Mouse (Mus musculus): ENCODE measurements around the gene Esrra. TPM values are rescaled to one million over a fixed set of nuclear protein-coding genes. Genes with fewer than 3 reads are reported as not detected.
"Not testable (repeated sequence)": the region's sequence is repeated elsewhere in the genome, so short reads cannot be mapped to it uniquely, and the experiment has no call there.

Esrra gene
- polyA plus RNA-seq, 1 experiment from 2014 or later, result 3.3 TPM

DNA sequence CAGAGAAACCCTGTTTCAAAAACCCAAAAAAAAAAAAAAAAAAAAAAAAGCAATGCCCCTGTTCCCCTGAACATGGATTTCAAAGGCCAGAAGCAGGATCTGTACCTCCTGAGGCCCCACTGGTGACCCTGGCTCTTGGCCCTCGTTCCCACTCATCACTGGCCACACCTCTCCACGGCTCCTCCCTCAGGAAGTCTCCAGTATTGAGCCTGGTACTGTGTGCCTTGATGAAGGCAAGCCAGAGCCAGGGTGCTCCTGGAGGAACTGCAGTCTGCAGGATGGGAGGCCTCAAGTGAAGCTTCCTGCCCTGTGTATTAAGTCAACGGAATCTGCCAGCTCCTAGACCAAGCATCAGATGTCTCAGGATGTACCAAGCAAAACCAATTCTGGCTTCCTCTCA, 15.4 kb downstream of the Esrra start:
- no peaks in the 10 kb centered on the region for H3K9me3 ChIP-seq (ENCODE audit: control insufficient read depth, low read length)
- no peak overlapping the region for H3K4me2 ChIP-seq (ENCODE audit: low read depth, severe bottlenecking)
- no peak for DNase-seq (ENCODE audit: low spot score)
- H3K36me3 ChIP-seq (ENCODE audit: control insufficient read depth, insufficient read depth, low read length), result peaks cover 3% of the 10 kb centered on the region; the same call in 1 of the 2 replicates
- H3K27me3 ChIP-seq (ENCODE audit: control insufficient read depth, insufficient read depth, low read length), result no peaks in the 10 kb centered on the region
- no peak overlapping the region for H3K4me3 ChIP-seq (ENCODE audit: low read depth, low read length)
- no peak overlapping the region for H3K9ac ChIP-seq (ENCODE audit: low read length)
- WGBS, result 93% methylated on average over 3 of the region's 3 CpGs
- ATAC-seq (ENCODE audit: insufficient number of reproducible peaks, low FRiP score, low TSS enrichment, low read depth), result no peak
- peaks cover 11% of the 10 kb centered on the region; the same call in 1 of the 2 replicates for H3K4me1 ChIP-seq (ENCODE audit: control insufficient read depth, insufficient read depth, low read length)
- no peak overlapping the region for H3K27ac ChIP-seq (replicated peaks; ENCODE audit: low read depth, low read length)

DNA sequence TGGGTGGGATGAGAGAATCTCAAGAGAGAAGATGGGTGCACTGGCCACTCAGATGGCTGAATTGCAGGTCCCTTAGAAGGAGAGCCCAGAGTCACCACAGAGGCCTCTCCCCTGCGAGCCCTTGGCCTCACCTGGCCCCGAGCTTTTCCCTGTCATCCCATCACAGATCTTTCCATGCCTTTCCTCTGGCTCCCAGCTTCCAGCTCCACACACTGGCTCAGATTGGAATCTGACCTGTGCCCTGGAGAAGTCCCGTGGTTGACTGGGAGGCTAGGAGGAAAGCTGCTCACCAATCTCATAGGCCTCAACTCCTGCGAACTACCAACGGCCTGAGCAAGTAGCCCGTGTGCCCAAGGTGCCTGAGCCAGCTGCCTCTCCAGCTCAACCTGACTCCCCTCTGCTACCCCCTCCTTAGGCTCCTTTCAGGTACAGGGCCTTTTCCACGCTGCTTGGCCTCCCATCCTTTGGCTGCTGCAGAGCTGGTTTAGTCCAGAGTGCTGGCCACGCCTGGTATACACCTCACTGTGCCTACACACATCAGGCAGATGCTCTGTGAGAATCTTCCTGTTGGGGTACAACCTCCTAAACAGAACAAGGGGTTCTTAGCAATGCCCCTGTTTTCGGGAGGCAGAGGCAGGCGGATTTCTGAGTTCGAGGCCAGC, 16.0 kb downstream of the Esrra start:
- no peak for DNase-seq (ENCODE audit: low spot score)
- H3K4me1 ChIP-seq (ENCODE audit: control insufficient read depth, insufficient read depth, low read length), result peaks cover 7% of the 10 kb centered on the region; the same call in 1 of the 2 replicates
- H3K36me3 ChIP-seq (ENCODE audit: control insufficient read depth, insufficient read depth, low read length), result peaks cover 3% of the 10 kb centered on the region; the same call in 1 of the 2 replicates
- no peak overlapping the region for H3K4me2 ChIP-seq (ENCODE audit: low read depth, severe bottlenecking)
- H3K9me3 ChIP-seq (ENCODE audit: control insufficient read depth, low read length), result no peaks in the 10 kb centered on the region
- no peak for ATAC-seq (ENCODE audit: insufficient number of reproducible peaks, low FRiP score, low TSS enrichment, low read depth)
- no peak overlapping the region for H3K27ac ChIP-seq (replicated peaks; ENCODE audit: low read depth, low read length)
- H3K27me3 ChIP-seq (ENCODE audit: control insufficient read depth, insufficient read depth, low read length), result no peaks in the 10 kb centered on the region
- H3K9ac ChIP-seq (ENCODE audit: low read length), result no peak overlapping the region
- 88% methylated on average over 11 of the region's 11 CpGs for WGBS
- H3K4me3 ChIP-seq (ENCODE audit: low read depth, low read length), result no peak overlapping the region

DNA sequence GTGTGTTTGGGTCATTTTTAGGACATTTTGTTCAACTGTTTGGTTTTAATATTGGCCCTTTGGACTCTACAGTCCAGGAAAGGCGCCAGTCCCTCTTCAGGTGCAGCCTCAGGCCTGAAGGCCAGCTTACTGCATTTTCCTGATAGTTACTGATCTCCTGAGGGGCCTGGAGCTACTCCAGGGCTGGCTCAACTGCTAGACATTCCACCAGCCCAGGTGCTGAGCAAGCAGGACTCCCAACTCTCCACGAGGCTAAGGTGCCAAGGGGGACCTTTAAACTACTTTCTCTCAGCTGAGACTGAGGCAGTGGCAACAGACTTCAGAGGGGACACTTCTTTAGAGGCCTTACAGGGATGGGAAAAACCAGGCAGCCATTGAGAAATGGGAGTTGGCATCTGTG, 16.8 kb downstream of the Esrra start:
- DNase-seq (ENCODE audit: low spot score) (no peak), ATAC-seq (ENCODE audit: insufficient number of reproducible peaks, low FRiP score, low TSS enrichment, low read depth) (no peak)
- no peak overlapping the region for H3K27ac ChIP-seq (replicated peaks; ENCODE audit: low read depth, low read length)
- H3K9ac ChIP-seq (ENCODE audit: low read length), result no peak overlapping the region
- WGBS, result 88% methylated on average over 2 of the region's 2 CpGs
- H3K4me1 ChIP-seq (ENCODE audit: control insufficient read depth, insufficient read depth, low read length), result peaks cover 7% of the 10 kb centered on the region; the same call in 1 of the 2 replicates
- H3K27me3 ChIP-seq (ENCODE audit: control insufficient read depth, insufficient read depth, low read length), result no peaks in the 10 kb centered on the region
- H3K36me3 ChIP-seq (ENCODE audit: control insufficient read depth, insufficient read depth, low read length), result peaks cover 3% of the 10 kb centered on the region; the same call in 1 of the 2 replicates
- H3K9me3 ChIP-seq (ENCODE audit: control insufficient read depth, low read length), result peaks cover 2% of the 10 kb centered on the region; the same call in 1 of the 2 replicates
- H3K4me2 ChIP-seq (ENCODE audit: low read depth, severe bottlenecking), result no peak overlapping the region
- H3K4me3 ChIP-seq (ENCODE audit: low read depth, low read length), result no peak overlapping the region

DNA sequence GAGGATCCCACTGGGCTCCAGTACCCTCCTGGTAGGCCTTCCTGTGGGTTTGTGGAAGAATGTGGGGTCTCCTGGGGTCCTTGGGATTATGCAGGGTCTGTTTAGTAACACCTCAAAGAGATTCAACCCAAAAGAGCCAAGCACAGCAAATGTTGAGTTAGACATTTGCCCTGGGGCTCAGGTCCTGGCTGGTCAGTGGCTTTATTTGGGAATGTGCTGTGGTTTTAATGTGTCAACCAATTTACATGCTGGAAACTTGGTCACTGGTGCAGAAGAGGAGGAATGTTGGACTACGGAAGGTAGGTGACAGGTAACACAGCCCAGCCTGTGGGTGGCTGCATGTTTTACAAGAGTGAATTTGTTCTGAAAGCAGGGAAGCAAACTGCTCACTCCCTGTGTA, 18.6 kb downstream of the Esrra start:
- DNase-seq (ENCODE audit: low spot score), result no peak
- H3K27ac ChIP-seq (replicated peaks; ENCODE audit: low read depth, low read length), result no peak overlapping the region
- no peak for ATAC-seq (ENCODE audit: insufficient number of reproducible peaks, low FRiP score, low TSS enrichment, low read depth)
- peaks cover 3% of the 10 kb centered on the region; the same call in 1 of the 2 replicates for H3K36me3 ChIP-seq (ENCODE audit: control insufficient read depth, insufficient read depth, low read length)
- H3K4me2 ChIP-seq (ENCODE audit: low read depth, severe bottlenecking), result no peak overlapping the region
- peaks cover 2% of the 10 kb centered on the region; the same call in 1 of the 2 replicates for H3K9me3 ChIP-seq (ENCODE audit: control insufficient read depth, low read length)
- WGBS, result 91% methylated on average over 1 of the region's 1 CpGs
- H3K4me3 ChIP-seq (ENCODE audit: low read depth, low read length), result no peak overlapping the region
- no peaks in the 10 kb centered on the region for H3K27me3 ChIP-seq (ENCODE audit: control insufficient read depth, insufficient read depth, low read length)
- peaks cover under 1% of the 10 kb centered on the region; the same call in 1 of the 2 replicates for H3K4me1 ChIP-seq (ENCODE audit: control insufficient read depth, insufficient read depth, low read length)
- no peak overlapping the region for H3K9ac ChIP-seq (ENCODE audit: low read length)

DNA sequence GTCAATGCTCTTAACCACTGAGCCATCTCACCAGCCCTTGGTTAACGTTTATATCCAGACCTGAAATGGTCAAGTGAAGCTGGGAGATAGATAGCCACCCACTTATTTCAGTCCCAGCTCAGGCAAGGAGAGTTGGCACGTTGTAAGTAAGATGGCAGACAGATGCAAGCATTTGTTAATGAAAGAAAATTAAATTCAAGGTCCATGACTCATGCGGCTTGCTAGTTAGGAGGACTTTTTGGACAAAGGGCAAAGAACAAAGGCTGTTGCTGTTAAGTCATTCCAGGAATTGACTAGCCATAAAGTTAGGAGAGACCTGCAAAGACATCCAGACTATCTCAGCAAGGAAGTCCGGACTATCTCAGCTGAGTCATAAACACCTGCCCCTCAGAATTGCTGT, 22.0 kb downstream of the Esrra start:
- Histone ChIP-seq H3K27ac (replicated peaks; ENCODE audit: low read depth, low read length) (no peak overlapping the region), H3K27me3 (ENCODE audit: control insufficient read depth, insufficient read depth, low read length) (no peaks in the 10 kb centered on the region), H3K4me2 (ENCODE audit: low read depth, severe bottlenecking) (no peak overlapping the region), H3K4me3 (ENCODE audit: low read depth, low read length) (no peak overlapping the region), H3K36me3 (ENCODE audit: control insufficient read depth, insufficient read depth, low read length) (no peaks in the 10 kb centered on the region), H3K9me3 (ENCODE audit: control insufficient read depth, low read length) (peaks cover 2% of the 10 kb centered on the region; the same call in 1 of the 2 replicates), H3K9ac (ENCODE audit: low read length) (no peak overlapping the region), H3K4me1 (ENCODE audit: control insufficient read depth, insufficient read depth, low read length) (no peaks in the 10 kb centered on the region)
- ATAC-seq (ENCODE audit: insufficient number of reproducible peaks, low FRiP score, low TSS enrichment, low read depth) (no peak), DNase-seq (ENCODE audit: low spot score) (no peak)
- 83% methylated on average over 4 of the region's 4 CpGs for WGBS

DNA sequence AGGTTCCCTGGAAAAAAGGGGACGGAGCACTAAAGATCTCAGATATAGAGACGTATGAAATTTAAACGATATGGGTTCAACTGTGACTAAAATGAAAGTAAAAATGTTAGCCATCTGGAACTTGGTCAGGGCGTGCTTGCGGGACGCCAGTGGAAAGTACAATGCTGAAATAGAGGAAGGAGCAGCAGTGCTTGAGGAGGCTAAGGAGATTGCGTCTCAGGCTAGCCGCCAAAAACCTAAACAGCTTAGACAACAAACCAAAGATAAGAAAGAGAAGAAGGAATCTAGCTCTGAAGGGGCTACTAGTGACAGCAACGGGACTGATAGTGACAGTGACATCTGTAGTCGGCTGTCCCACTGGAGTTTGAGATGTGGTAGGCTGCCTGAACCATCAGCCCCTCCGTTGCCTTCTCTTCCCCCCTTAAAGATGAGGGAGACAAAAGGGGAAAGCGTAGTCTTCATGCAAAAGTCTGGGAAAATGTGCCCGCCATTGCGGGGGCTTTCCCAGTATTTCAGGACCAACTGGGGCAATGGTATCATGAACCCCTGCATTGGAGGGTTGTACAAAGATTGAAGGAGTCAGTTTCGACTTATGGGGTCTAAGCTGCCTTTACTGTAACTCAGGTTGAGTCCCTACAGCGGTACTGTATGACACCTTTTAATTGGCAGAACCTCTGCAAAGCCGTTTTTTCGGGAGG, 25.9 kb downstream of the Esrra start:
- not testable (repeated sequence) for ATAC-seq (ENCODE audit: insufficient number of reproducible peaks, low FRiP score, low TSS enrichment, low read depth); H3K4me3 ChIP-seq (ENCODE audit: low read depth, low read length); H3K36me3 ChIP-seq (ENCODE audit: control insufficient read depth, insufficient read depth, low read length); H3K9ac ChIP-seq (ENCODE audit: low read length); H3K4me2 ChIP-seq (ENCODE audit: low read depth, severe bottlenecking); DNase-seq (ENCODE audit: low spot score); H3K27ac ChIP-seq (replicated peaks; ENCODE audit: low read depth, low read length); H3K27me3 ChIP-seq (ENCODE audit: control insufficient read depth, insufficient read depth, low read length); H3K4me1 ChIP-seq (ENCODE audit: control insufficient read depth, insufficient read depth, low read length); H3K9me3 ChIP-seq (ENCODE audit: control insufficient read depth, low read length)
- 92% methylated on average over 18 of the region's 18 CpGs for WGBS

DNA sequence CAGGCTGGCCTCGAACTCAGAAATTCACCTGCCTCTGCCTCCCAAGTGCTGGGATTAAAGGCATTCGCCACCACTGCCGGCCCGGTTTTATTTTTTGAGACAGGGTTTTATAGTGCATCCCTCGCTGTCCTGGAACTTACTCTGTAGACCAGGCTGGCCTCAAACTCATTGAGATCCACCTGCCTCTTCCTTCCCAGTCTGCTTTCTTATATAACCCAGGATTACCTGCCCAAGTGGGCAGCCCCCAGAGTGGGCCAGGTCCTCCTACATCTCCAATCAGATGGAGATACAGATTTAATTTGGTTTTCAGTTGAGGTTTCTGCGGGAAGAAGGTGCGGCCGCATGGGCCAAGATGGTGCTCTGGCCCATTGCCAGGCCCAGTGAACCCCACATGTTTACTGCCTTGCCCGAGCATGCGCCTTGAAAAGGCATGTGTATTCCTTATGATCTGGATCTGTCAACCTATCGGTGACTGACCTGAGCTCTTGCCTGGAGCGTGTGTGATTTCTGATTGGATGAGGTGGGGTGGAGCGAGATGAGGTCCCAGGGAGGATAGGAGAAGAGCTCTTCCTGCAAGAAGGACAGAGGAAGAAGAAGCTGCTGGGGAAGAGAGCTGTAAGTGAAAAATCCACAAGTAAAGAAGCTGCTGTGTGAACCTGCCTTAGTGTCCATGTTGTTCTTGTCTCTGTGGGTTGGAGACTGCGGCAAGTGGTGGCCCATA, 27.7 kb downstream of the Esrra start:
- H3K4me2 ChIP-seq (ENCODE audit: low read depth, severe bottlenecking), result no peak overlapping the region
- no peak for ATAC-seq (ENCODE audit: insufficient number of reproducible peaks, low FRiP score, low TSS enrichment, low read depth)
- H3K36me3 ChIP-seq (ENCODE audit: control insufficient read depth, insufficient read depth, low read length), result no peaks in the 10 kb centered on the region
- no peaks in the 10 kb centered on the region for H3K4me1 ChIP-seq (ENCODE audit: control insufficient read depth, insufficient read depth, low read length)
- 90% methylated on average over 14 of the region's 14 CpGs for WGBS
- H3K4me3 ChIP-seq (ENCODE audit: low read depth, low read length), result no peak overlapping the region
- DNase-seq (ENCODE audit: low spot score), result no peak
- no peak overlapping the region for H3K27ac ChIP-seq (replicated peaks; ENCODE audit: low read depth, low read length)
- no peak overlapping the region for H3K9ac ChIP-seq (ENCODE audit: low read length)
- no peaks in the 10 kb centered on the region for H3K9me3 ChIP-seq (ENCODE audit: control insufficient read depth, low read length)
- no peaks in the 10 kb centered on the region for H3K27me3 ChIP-seq (ENCODE audit: control insufficient read depth, insufficient read depth, low read length)

DNA sequence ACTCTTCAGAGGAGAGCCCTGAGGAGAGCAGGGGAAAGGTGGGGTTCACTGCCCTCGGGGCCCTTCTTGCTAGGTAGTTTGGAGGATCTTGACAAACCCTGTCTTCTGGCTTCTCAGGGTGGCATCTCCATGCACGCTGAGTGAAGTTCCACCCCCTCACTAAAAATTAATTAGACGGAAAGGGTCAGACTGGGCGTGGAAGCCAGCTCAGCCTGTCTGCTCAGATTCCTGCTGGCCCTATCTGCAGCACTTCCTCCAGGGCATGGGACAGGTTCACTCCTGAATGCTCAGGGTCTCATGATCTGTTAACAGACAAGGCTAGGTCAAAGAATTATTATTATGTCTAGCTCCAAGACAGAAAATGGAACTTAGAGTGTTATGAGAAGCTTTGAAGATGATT, 29.1 kb downstream of the Esrra start:
- Histone ChIP-seq H3K27me3 (ENCODE audit: control insufficient read depth, insufficient read depth, low read length) (no peaks in the 10 kb centered on the region), H3K9ac (ENCODE audit: low read length) (no peak overlapping the region), H3K36me3 (ENCODE audit: control insufficient read depth, insufficient read depth, low read length) (no peaks in the 10 kb centered on the region), H3K4me1 (ENCODE audit: control insufficient read depth, insufficient read depth, low read length) (no peaks in the 10 kb centered on the region), H3K4me3 (ENCODE audit: low read depth, low read length) (no peak overlapping the region), H3K4me2 (ENCODE audit: low read depth, severe bottlenecking) (no peak overlapping the region), H3K9me3 (ENCODE audit: control insufficient read depth, low read length) (no peaks in the 10 kb centered on the region), H3K27ac (replicated peaks; ENCODE audit: low read depth, low read length) (no peak overlapping the region)
- no peak for DNase-seq (ENCODE audit: low spot score)
- 66% methylated on average over 4 of the region's 4 CpGs for WGBS
- ATAC-seq (ENCODE audit: insufficient number of reproducible peaks, low FRiP score, low TSS enrichment, low read depth), result no peak

Measured in limb, embryonic 11.5 days (tissue).